Mouse (Mus musculus): ENCODE measurements around the gene Col17a1. TPM values are rescaled to one million over a fixed set of nuclear protein-coding genes. Genes with fewer than 3 reads are reported as not detected.

The Col17a1 gene
- polyA plus RNA-seq, 1 experiment from 2014 or later = 22.9 TPM

GRCm38 (mm10) chr19:47659765-47660408 lies 32.0 kb downstream of the Col17a1 start:
- Histone ChIP-seq H3K27me3 (no peaks in the 10 kb centered on the region), H3K9me3 (no peaks in the 10 kb centered on the region), H3K9ac (peak overlapping the region; percentile 61; the same call in 1 of the 2 replicates), H3K27ac (peak overlapping the region; percentile 73; the same call in 1 of the 2 replicates), H3K4me3 (no peak overlapping the region), H3K4me1 (peaks cover 9% of the 10 kb centered on the region), H3K4me2 (no peak overlapping the region), H3K36me3 (no peaks in the 10 kb centered on the region)
- 83% methylated on average over 9 of the region's 9 CpGs for whole genome bisulfite sequencing
- no peak for ATAC-seq (ENCODE audit: insufficient number of reproducible peaks, insufficient read depth, low FRiP score, low TSS enrichment, low read depth)

GRCm38 (mm10) chr19:47658914-47659535 lies 32.9 kb downstream of the Col17a1 start:
- peak; percentile 73; the same call in 1 of the 2 replicates for ATAC-seq (ENCODE audit: insufficient number of reproducible peaks, insufficient read depth, low FRiP score, low TSS enrichment, low read depth)
- Histone ChIP-seq H3K9ac (peak overlapping the region; percentile 61), H3K27ac (peak overlapping the region; percentile 73), H3K36me3 (no peaks in the 10 kb centered on the region), H3K9me3 (no peaks in the 10 kb centered on the region), H3K4me2 (no peak overlapping the region), H3K4me1 (peaks cover 9% of the 10 kb centered on the region), H3K27me3 (no peaks in the 10 kb centered on the region), H3K4me3 (no peak overlapping the region)
- 6% methylated on average over 5 of the region's 5 CpGs for WGBS

- 79% methylated on average over 11 of the region's 11 CpGs for WGBS
- ATAC-seq (ENCODE audit: insufficient number of reproducible peaks, insufficient read depth, low FRiP score, low TSS enrichment, low read depth) = no peak
- H3K27ac ChIP-seq = no peak overlapping the region
- no peak overlapping the region for H3K9ac ChIP-seq
- no peaks in the 10 kb centered on the region for H3K27me3 ChIP-seq
- H3K36me3 ChIP-seq = no peaks in the 10 kb centered on the region
- H3K9me3 ChIP-seq = no peaks in the 10 kb centered on the region
- H3K4me1 ChIP-seq = peaks cover 8% of the 10 kb centered on the region
- no peak overlapping the region for H3K4me3 ChIP-seq
- H3K4me2 ChIP-seq = no peak overlapping the region
Observed at GRCm38 (mm10) chr19:47654896-47655295, 37.0 kb downstream of the Col17a1 start.

- Histone ChIP-seq H3K27ac (no peak overlapping the region), H3K27me3 (no peaks in the 10 kb centered on the region), H3K9me3 (no peaks in the 10 kb centered on the region), H3K4me1 (no peaks in the 10 kb centered on the region), H3K36me3 (peaks cover 11% of the 10 kb centered on the region), H3K4me2 (no peak overlapping the region), H3K9ac (no peak overlapping the region), H3K4me3 (no peak overlapping the region)
- WGBS = 87% methylated on average over 8 of the region's 8 CpGs
- no peak for ATAC-seq (ENCODE audit: insufficient number of reproducible peaks, insufficient read depth, low FRiP score, low TSS enrichment, low read depth)
Observed at GRCm38 (mm10) chr19:47653173-47653572, 38.7 kb downstream of the Col17a1 start.

GRCm38 (mm10) chr19:47652255-47652654 lies 39.6 kb downstream of the Col17a1 start:
- ATAC-seq (ENCODE audit: insufficient number of reproducible peaks, insufficient read depth, low FRiP score, low TSS enrichment, low read depth) = no peak
- Histone ChIP-seq H3K4me3 (no peak overlapping the region), H3K9ac (no peak overlapping the region), H3K27ac (no peak overlapping the region), H3K4me1 (no peaks in the 10 kb centered on the region), H3K4me2 (no peak overlapping the region), H3K36me3 (peaks cover 20% of the 10 kb centered on the region), H3K27me3 (no peaks in the 10 kb centered on the region), H3K9me3 (no peaks in the 10 kb centered on the region)
- 68% methylated on average over 8 of the region's 8 CpGs for WGBS

- Histone ChIP-seq H3K9me3 (no peaks in the 10 kb centered on the region), H3K27ac (no peak overlapping the region), H3K9ac (no peak overlapping the region), H3K36me3 (peaks cover 29% of the 10 kb centered on the region), H3K27me3 (no peaks in the 10 kb centered on the region), H3K4me3 (no peak overlapping the region), H3K4me1 (no peaks in the 10 kb centered on the region), H3K4me2 (no peak overlapping the region)
- 86% methylated on average over 5 of the region's 5 CpGs for WGBS
- no peak for ATAC-seq (ENCODE audit: insufficient number of reproducible peaks, insufficient read depth, low FRiP score, low TSS enrichment, low read depth)
Observed at GRCm38 (mm10) chr19:47651160-47651480, 40.8 kb downstream of the Col17a1 start.

- Histone ChIP-seq H3K4me3 (no peak overlapping the region), H3K9me3 (no peaks in the 10 kb centered on the region), H3K4me1 (no peaks in the 10 kb centered on the region), H3K27me3 (no peaks in the 10 kb centered on the region), H3K36me3 (peaks cover 29% of the 10 kb centered on the region), H3K27ac (no peak overlapping the region), H3K4me2 (no peak overlapping the region), H3K9ac (no peak overlapping the region)
- no peak for ATAC-seq (ENCODE audit: insufficient number of reproducible peaks, insufficient read depth, low FRiP score, low TSS enrichment, low read depth)
- WGBS = 85% methylated on average over 16 of the region's 16 CpGs
Observed at GRCm38 (mm10) chr19:47650366-47651159, 41.3 kb downstream of the Col17a1 start.

- no peak overlapping the region for H3K4me3 ChIP-seq
- no peaks in the 10 kb centered on the region for H3K4me1 ChIP-seq
- H3K27ac ChIP-seq = no peak overlapping the region
- no peaks in the 10 kb centered on the region for H3K27me3 ChIP-seq
- 92% methylated on average over 6 of the region's 6 CpGs for WGBS
- peaks cover 36% of the 10 kb centered on the region for H3K36me3 ChIP-seq
- H3K9ac ChIP-seq = no peak overlapping the region
- H3K4me2 ChIP-seq = no peak overlapping the region
- no peak for ATAC-seq (ENCODE audit: insufficient number of reproducible peaks, insufficient read depth, low FRiP score, low TSS enrichment, low read depth)
- no peaks in the 10 kb centered on the region for H3K9me3 ChIP-seq
Observed at GRCm38 (mm10) chr19:47649071-47649470, 42.8 kb downstream of the Col17a1 start.

GRCm38 (mm10) chr19:47646508-47647120 lies 45.3 kb downstream of the Col17a1 start:
- ATAC-seq (ENCODE audit: insufficient number of reproducible peaks, insufficient read depth, low FRiP score, low TSS enrichment, low read depth) = no peak
- H3K27me3 ChIP-seq = no peaks in the 10 kb centered on the region
- 89% methylated on average over 6 of the region's 6 CpGs for WGBS
- H3K4me1 ChIP-seq = no peaks in the 10 kb centered on the region
- H3K4me3 ChIP-seq = no peak overlapping the region
- H3K9ac ChIP-seq = no peak overlapping the region
- no peak overlapping the region for H3K4me2 ChIP-seq
- H3K36me3 ChIP-seq = peaks cover 51% of the 10 kb centered on the region
- no peak overlapping the region for H3K27ac ChIP-seq
- no peaks in the 10 kb centered on the region for H3K9me3 ChIP-seq

GRCm38 (mm10) chr19:47645583-47645982 lies 46.3 kb downstream of the Col17a1 start:
- ATAC-seq (ENCODE audit: insufficient number of reproducible peaks, insufficient read depth, low FRiP score, low TSS enrichment, low read depth) = no peak
- Histone ChIP-seq H3K9ac (no peak overlapping the region), H3K4me1 (no peaks in the 10 kb centered on the region), H3K4me3 (no peak overlapping the region), H3K36me3 (peaks cover 62% of the 10 kb centered on the region), H3K4me2 (no peak overlapping the region), H3K27me3 (no peaks in the 10 kb centered on the region), H3K9me3 (no peaks in the 10 kb centered on the region), H3K27ac (no peak overlapping the region)
- WGBS = 77% methylated on average over 6 of the region's 6 CpGs

- Histone ChIP-seq H3K4me2 (no peak overlapping the region), H3K27me3 (no peaks in the 10 kb centered on the region), H3K9ac (no peak overlapping the region), H3K27ac (no peak overlapping the region; the same call in 1 of the 2 replicates), H3K36me3 (peaks cover 74% of the 10 kb centered on the region), H3K4me3 (no peak overlapping the region), H3K9me3 (no peaks in the 10 kb centered on the region), H3K4me1 (no peaks in the 10 kb centered on the region)
- 54% methylated on average over 2 of the region's 2 CpGs for whole genome bisulfite sequencing
- ATAC-seq (ENCODE audit: insufficient number of reproducible peaks, insufficient read depth, low FRiP score, low TSS enrichment, low read depth) = no peak
Observed at GRCm38 (mm10) chr19:47643910-47644309, 48.0 kb downstream of the Col17a1 start.

Data from embryonic facial prominence, embryonic 13.5 days (tissue).